Mouse (Mus musculus) adrenal gland, adult 10 weeks (tissue): ENCODE data around the gene Reg3b. TPM values are rescaled to one million over a fixed set of nuclear protein-coding genes. Genes with fewer than 3 reads are reported as not detected.

Experiments
- polyA plus RNA-seq: library from polyadenylated mRNA; stranded (reverse); fragments of 350-450 nt; fragmentation: Illumina TruSeq; extraction: RNeasy Lipid Tissue Mini Kit (QIAGEN cat#74804); gene quantifications from one replicate; pipeline ENCODE4 v1.2.3, GENCODE M21; 2014; ENCODE audit warnings: low read depth, low replicate concordance

Reg3b gene
- polyA plus RNA-seq, result not detected

DNA sequence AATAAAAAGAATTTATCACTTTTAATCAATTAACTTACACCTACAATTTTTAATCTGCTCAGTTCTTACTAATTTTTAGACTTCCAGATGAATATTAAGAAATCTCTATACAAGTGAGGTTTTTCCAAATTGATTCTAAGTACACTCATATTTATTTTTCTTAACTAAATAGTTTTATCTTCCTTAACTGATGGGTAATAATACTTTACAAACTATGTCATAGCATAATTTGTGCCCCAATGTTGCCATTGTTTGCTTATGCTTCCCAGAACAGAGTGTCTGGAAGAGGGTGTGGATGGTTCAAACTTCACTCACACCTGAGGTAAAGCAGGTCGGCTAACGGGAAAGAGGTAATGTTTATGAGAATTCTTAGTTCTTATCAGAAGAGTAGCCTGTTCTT is at the start of gene Reg3b:
Gene Reg3b, plus strand, starts transcription at position 301 of the 400 bp plus-strand sequence.

DNA sequence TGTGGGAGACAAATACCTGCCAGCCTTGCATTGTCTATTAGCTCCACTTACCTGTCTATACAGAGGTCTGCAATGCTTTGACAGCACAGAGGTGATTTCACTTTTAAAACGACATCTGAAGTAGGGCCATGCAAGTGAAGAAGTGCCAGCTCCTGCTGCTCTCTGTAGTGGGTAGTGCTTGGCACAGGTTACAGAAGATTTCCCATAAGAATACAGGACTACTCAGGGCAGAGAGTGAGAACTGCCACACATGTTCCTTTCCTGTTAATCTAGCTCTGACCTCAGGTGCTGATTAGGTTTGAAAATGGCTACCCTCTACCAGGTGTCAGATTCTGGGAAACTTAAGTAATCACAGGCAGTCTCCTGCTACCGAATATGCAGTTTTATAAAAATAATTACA is 8.3 kb downstream of the Reg3b start, which contains the start of gene Reg3d:
Gene Reg3d, minus strand, starts transcription at position 101 of the 400 bp plus-strand sequence.

GRCm38 (mm10) chr6:78380409-78380808 is 10.0 kb downstream of the Reg3b start, which contains the start of gene Reg3a:
Gene Reg3a, plus strand, starts transcription at chr6:78380709.

DNA sequence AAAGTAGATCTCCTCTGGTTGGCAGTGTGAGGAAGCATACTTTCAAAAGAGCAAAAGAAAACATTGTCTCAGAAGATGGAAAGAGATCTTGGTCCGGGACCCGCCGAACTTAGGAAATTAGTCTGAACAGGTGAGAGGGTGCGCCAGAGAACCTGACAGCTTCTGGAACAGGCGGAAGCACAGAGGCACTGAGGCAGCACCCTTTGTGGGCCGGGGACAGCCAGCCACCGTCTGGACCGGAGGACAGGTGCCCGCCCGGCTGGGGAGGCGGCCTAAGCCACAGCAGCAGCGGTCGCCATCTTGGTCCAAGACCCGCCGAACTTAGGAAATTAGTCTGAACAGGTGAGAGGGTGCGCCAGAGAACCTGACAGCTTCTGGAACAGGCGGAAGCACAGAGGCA is 24.9 kb downstream of the Reg3b start, which contains the start of gene Reg2:
Gene Reg2, plus strand, starts transcription at position 301 of the 400 bp plus-strand sequence.

DNA sequence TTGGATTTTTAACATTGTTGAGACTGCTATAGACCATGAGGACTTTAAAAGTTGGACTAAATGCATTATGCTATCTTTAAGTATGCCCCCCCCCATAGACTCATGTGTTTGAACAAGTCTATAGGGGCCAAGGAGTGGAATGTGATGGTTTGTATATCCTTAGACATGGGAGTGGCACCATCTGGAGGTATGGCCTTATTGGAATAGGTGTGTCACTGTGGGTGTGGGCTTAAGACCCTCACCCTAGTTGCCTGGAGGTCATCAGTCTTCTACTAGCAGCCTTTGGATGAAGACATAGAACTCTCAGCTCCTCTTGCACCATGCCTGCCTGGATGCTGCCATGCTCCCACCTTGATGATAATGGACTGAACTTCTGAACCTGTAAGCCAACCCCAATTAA is 52.0 kb downstream of the Reg3b start, which contains the start of gene Reg1:
Gene Reg1, plus strand, starts transcription at position 301 of the 400 bp plus-strand sequence.

Other genes starting within 250 kb of the Reg3b start
- not detected for gene Reg3d, start 8.2 kb downstream of the Reg3b start, polyA plus RNA-seq
- not detected for gene Reg3a, start 10.1 kb downstream of the Reg3b start, polyA plus RNA-seq
- gene Reg2, start 25.0 kb downstream of the Reg3b start, polyA plus RNA-seq, result not detected
- gene Reg1, start 52.1 kb downstream of the Reg3b start, polyA plus RNA-seq, result not detected
- gene Reg3g, start 98.2 kb downstream of the Reg3b start, polyA plus RNA-seq, result not detected